Mouse (Mus musculus): ENCODE measurements around the gene C2cd5. TPM values are rescaled to one million over a fixed set of nuclear protein-coding genes. Genes with fewer than 3 reads are reported as not detected.

The C2cd5 gene
- polyA plus RNA-seq, 1 experiment from 2014 or later = 22.0 TPM

GRCm38 (mm10) chr6:142964531-142965385 lies 135.2 kb downstream of the C2cd5 start:
- Histone ChIP-seq H3K9me3 (ENCODE audit: control insufficient read depth, low read length) (no peaks in the 10 kb centered on the region), H3K4me1 (replicated peaks; ENCODE audit: control insufficient read depth, insufficient read depth, low read length) (peaks cover 16% of the 10 kb centered on the region), H3K27me3 (replicated peaks; ENCODE audit: control insufficient read depth, insufficient read depth, low read length) (peaks cover 3% of the 10 kb centered on the region; the same call in 1 of the 2 replicates), H3K9ac (ENCODE audit: low read length) (peak overlapping the region; percentile 56), H3K27ac (ENCODE audit: low read depth) (peak overlapping the region; percentile 66), H3K36me3 (ENCODE audit: control insufficient read depth, insufficient read depth, low read length) (no peaks in the 10 kb centered on the region), H3K4me2 (ENCODE audit: low read length) (peak overlapping the region; percentile 69), H3K4me3 (ENCODE audit: low read depth, low read length) (peak overlapping the region; percentile 51)
- DNase-seq (ENCODE audit: low spot score) (peak; percentile 86), ATAC-seq (replicated peaks; ENCODE audit: low FRiP score, low TSS enrichment, low read depth) (peak; percentile 76)
- WGBS = under 1% methylated on average over 39 of the region's 39 CpGs

- Histone ChIP-seq H3K4me3 (ENCODE audit: low read depth, low read length) (peak within 1 kb of the TSS; percentile 51), H3K36me3 (ENCODE audit: control insufficient read depth, insufficient read depth, low read length) (no peaks in the 10 kb centered on the region), H3K27ac (ENCODE audit: low read depth) (peak within 1 kb of the TSS; percentile 66), H3K4me1 (replicated peaks; ENCODE audit: control insufficient read depth, insufficient read depth, low read length) (peaks cover 16% of the 10 kb centered on the region), H3K27me3 (replicated peaks; ENCODE audit: control insufficient read depth, insufficient read depth, low read length) (peaks cover 3% of the 10 kb centered on the region; the same call in 1 of the 2 replicates), H3K9ac (ENCODE audit: low read length) (peak within 1 kb of the TSS; percentile 56), H3K4me2 (ENCODE audit: low read length) (peak within 1 kb of the TSS; percentile 69), H3K9me3 (ENCODE audit: control insufficient read depth, low read length) (no peaks in the 10 kb centered on the region)
- WGBS = 0% methylated on average over 45 of the region's 45 CpGs
- DNase-seq (ENCODE audit: low spot score) (peak; percentile 80), ATAC-seq (replicated peaks; ENCODE audit: low FRiP score, low TSS enrichment, low read depth) (peak; percentile 75)
Measured at GRCm38 (mm10) chr6:142964076-142964530, 135.8 kb downstream of the C2cd5 start, which contains the start of gene St8sia1. Gene St8sia1, minus strand, starts transcription at chr6:142964452.

GRCm38 (mm10) chr6:142963480-142964075 lies 136.4 kb downstream of the C2cd5 start:
- H3K4me2 ChIP-seq (ENCODE audit: low read length) = peak overlapping the region; percentile 69
- H3K4me3 ChIP-seq (ENCODE audit: low read depth, low read length) = peak overlapping the region; percentile 51
- H3K27ac ChIP-seq (ENCODE audit: low read depth) = peak overlapping the region; percentile 66; the same call in 1 of the 2 replicates
- H3K9ac ChIP-seq (ENCODE audit: low read length) = peak overlapping the region; percentile 56
- H3K4me1 ChIP-seq (replicated peaks; ENCODE audit: control insufficient read depth, insufficient read depth, low read length) = peaks cover 16% of the 10 kb centered on the region
- no peaks in the 10 kb centered on the region for H3K9me3 ChIP-seq (ENCODE audit: control insufficient read depth, low read length)
- WGBS = 21% methylated on average over 30 of the region's 30 CpGs
- no peak for ATAC-seq (replicated peaks; ENCODE audit: low FRiP score, low TSS enrichment, low read depth)
- no peaks in the 10 kb centered on the region for H3K36me3 ChIP-seq (ENCODE audit: control insufficient read depth, insufficient read depth, low read length)
- DNase-seq (ENCODE audit: low spot score) = no peak
- H3K27me3 ChIP-seq (replicated peaks; ENCODE audit: control insufficient read depth, insufficient read depth, low read length) = peaks cover 3% of the 10 kb centered on the region; the same call in 1 of the 2 replicates

- Histone ChIP-seq H3K4me2 (ENCODE audit: low read length) (peak overlapping the region; percentile 69), H3K4me1 (replicated peaks; ENCODE audit: control insufficient read depth, insufficient read depth, low read length) (peaks cover 16% of the 10 kb centered on the region), H3K27me3 (replicated peaks; ENCODE audit: control insufficient read depth, insufficient read depth, low read length) (peaks cover 3% of the 10 kb centered on the region; the same call in 1 of the 2 replicates), H3K4me3 (ENCODE audit: low read depth, low read length) (peak overlapping the region; percentile 51; the same call in 1 of the 2 replicates), H3K9ac (ENCODE audit: low read length) (no peak overlapping the region), H3K36me3 (ENCODE audit: control insufficient read depth, insufficient read depth, low read length) (no peaks in the 10 kb centered on the region), H3K27ac (ENCODE audit: low read depth) (no peak overlapping the region), H3K9me3 (ENCODE audit: control insufficient read depth, low read length) (no peaks in the 10 kb centered on the region)
- ATAC-seq (replicated peaks; ENCODE audit: low FRiP score, low TSS enrichment, low read depth) (no peak), DNase-seq (ENCODE audit: low spot score) (no peak)
- WGBS = 84% methylated on average over 14 of the region's 14 CpGs
Measured at GRCm38 (mm10) chr6:142962881-142963280, 137.1 kb downstream of the C2cd5 start.

- H3K27me3 ChIP-seq (replicated peaks; ENCODE audit: control insufficient read depth, insufficient read depth, low read length) = peaks cover 3% of the 10 kb centered on the region; the same call in 1 of the 2 replicates
- H3K4me2 ChIP-seq (ENCODE audit: low read length) = peak overlapping the region; percentile 69
- WGBS = 59% methylated on average over 10 of the region's 10 CpGs
- no peaks in the 10 kb centered on the region for H3K9me3 ChIP-seq (ENCODE audit: control insufficient read depth, low read length)
- no peak for ATAC-seq (replicated peaks; ENCODE audit: low FRiP score, low TSS enrichment, low read depth)
- H3K36me3 ChIP-seq (ENCODE audit: control insufficient read depth, insufficient read depth, low read length) = no peaks in the 10 kb centered on the region
- no peak overlapping the region for H3K27ac ChIP-seq (ENCODE audit: low read depth)
- no peak overlapping the region for H3K9ac ChIP-seq (ENCODE audit: low read length)
- no peak for DNase-seq (ENCODE audit: low spot score)
- H3K4me1 ChIP-seq (replicated peaks; ENCODE audit: control insufficient read depth, insufficient read depth, low read length) = peaks cover 16% of the 10 kb centered on the region
- H3K4me3 ChIP-seq (ENCODE audit: low read depth, low read length) = peak overlapping the region; percentile 51; the same call in 1 of the 2 replicates
Measured at GRCm38 (mm10) chr6:142962476-142962875, 137.5 kb downstream of the C2cd5 start.

GRCm38 (mm10) chr6:142961721-142962455 lies 138.1 kb downstream of the C2cd5 start:
- no peak for DNase-seq (ENCODE audit: low spot score)
- H3K27me3 ChIP-seq (replicated peaks; ENCODE audit: control insufficient read depth, insufficient read depth, low read length) = peaks cover 3% of the 10 kb centered on the region; the same call in 1 of the 2 replicates
- H3K4me2 ChIP-seq (ENCODE audit: low read length) = peak overlapping the region; percentile 69
- H3K9ac ChIP-seq (ENCODE audit: low read length) = no peak overlapping the region
- no peak overlapping the region for H3K27ac ChIP-seq (ENCODE audit: low read depth)
- 57% methylated on average over 9 of the region's 9 CpGs for WGBS
- ATAC-seq (replicated peaks; ENCODE audit: low FRiP score, low TSS enrichment, low read depth) = no peak
- peak overlapping the region; percentile 51; the same call in 1 of the 2 replicates for H3K4me3 ChIP-seq (ENCODE audit: low read depth, low read length)
- H3K4me1 ChIP-seq (replicated peaks; ENCODE audit: control insufficient read depth, insufficient read depth, low read length) = peaks cover 16% of the 10 kb centered on the region
- H3K9me3 ChIP-seq (ENCODE audit: control insufficient read depth, low read length) = no peaks in the 10 kb centered on the region
- H3K36me3 ChIP-seq (ENCODE audit: control insufficient read depth, insufficient read depth, low read length) = no peaks in the 10 kb centered on the region

Data from intestine, embryonic 14.5 days (tissue).